Mouse (Mus musculus): Measurements from ENCODE around the gene Ifnar1. TPM values are rescaled to one million over a fixed set of nuclear protein-coding genes. Genes with fewer than 3 reads are reported as not detected.
A peak's percentile ranks its signal among the peaks of the same experiment; 100 is the strongest.
"Not testable (repeated sequence)": the region's sequence is repeated elsewhere in the genome, so short reads cannot be mapped to it uniquely, and the experiment has no call there.

The Ifnar1 gene
- polyA plus RNA-seq (2011; ENCODE audit: insufficient read depth, insufficient read length, low read depth, missing spikeins): 31.3 and 35.3 TPM in 2 replicates

DNA sequence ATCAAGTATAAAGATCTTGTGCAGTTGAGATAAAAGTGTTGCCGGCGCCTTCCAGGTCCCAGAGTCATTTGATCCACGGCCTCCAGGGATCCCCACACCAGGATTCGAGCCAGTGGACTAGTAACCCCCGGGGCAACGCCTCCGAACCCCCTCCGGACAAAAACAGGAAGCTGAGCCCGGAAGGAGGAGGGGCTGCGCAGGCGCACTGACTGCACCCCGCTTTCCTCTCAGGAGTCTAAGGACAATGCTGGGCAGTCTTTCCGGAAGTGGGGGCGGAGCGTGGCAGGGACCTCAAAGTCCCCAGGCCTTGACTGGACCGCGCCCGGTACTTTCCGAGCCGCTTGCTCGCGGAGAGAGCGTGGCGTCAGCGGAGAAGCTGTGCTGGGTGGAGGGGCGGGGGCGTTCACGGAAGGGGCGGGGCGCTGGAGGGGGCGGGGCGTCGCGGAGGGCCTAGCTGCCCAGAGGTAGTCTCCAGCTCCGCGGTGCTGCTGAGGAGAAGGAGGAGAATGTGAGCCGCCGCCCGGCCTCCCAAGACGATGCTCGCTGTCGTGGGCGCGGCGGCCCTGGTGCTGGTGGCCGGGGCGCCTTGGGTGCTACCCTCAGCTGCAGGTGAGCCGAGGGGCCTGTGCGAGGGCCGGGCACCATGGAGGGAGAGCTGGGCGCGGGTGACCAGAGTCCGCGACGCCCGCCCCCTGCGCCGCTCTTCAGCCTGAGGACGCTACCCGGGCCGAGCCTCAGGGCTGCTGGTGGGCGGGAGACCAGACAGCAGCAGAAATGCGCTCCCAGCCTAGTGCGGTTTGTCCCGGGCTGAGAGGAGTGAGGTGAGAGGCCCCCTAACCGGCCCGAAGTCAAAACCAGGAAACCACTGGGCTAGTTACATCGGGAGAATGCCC is at the start of gene Ifnar1:
TSS of gene Ifnar1 (plus strand) at position 431 of the 893 bp plus-strand sequence.
- Histone ChIP-seq H3K9me3 (replicated peaks; ENCODE audit: control insufficient read depth, insufficient read depth, low read length, poor library complexity, severe bottlenecking) (no peaks in the 10 kb centered on the region), H3K4me3 (ENCODE audit: low read depth, low read length) (peak within 1 kb of the TSS; percentile 91)
- no peak for TF ChIP-seq EP300 (IDR thresholded peaks at IDR 0.05; ENCODE audit: insufficient read depth, low read depth, low read length)
- no peak for TF ChIP-seq CTCF (IDR thresholded peaks at IDR 0.05; ENCODE audit: low read depth, low read length)
- TF ChIP-seq POLR2A (IDR thresholded peaks at IDR 0.05; ENCODE audit: insufficient read depth, low read length): peak; percentile 41

DNA sequence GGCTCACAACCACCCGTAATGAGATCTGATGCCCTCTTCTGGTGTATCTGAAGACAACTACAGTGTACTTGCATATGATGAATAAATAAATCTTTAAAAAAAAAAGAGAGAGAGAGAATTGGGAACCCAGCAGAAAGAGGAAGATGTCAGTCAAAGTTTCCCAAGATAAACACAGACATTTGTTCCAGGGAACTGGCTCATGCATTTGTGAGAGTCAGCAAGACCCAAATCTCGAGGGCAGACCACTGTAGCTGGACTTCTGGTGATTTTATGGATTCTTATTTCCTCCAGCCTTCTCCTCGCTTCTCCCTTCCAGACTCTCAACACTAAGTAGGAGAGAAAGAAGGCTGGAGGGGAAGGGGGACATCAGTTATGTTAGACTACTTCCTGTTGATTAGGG is 47.0 kb upstream of the Ifnar1 start:
- TF ChIP-seq POLR2A (IDR thresholded peaks at IDR 0.05; ENCODE audit: insufficient read depth, low read length) (no peak), EP300 (IDR thresholded peaks at IDR 0.05; ENCODE audit: insufficient read depth, low read depth, low read length) (no peak), CTCF (IDR thresholded peaks at IDR 0.05; ENCODE audit: low read depth, low read length) (no peak)
- Histone ChIP-seq H3K27ac (ENCODE audit: insufficient read depth, low read length) (no peak overlapping the region), H3K4me3 (ENCODE audit: low read depth, low read length) (no peak overlapping the region), H3K27me3 (ENCODE audit: control insufficient read depth, insufficient read depth, low read length, poor library complexity, severe bottlenecking) (no peaks in the 10 kb centered on the region; the same call in 1 of the 2 replicates), H3K9ac (ENCODE audit: low read depth, poor library complexity, severe bottlenecking) (no peak overlapping the region), H3K36me3 (ENCODE audit: control insufficient read depth, insufficient read depth, low read length, poor library complexity, severe bottlenecking) (no peaks in the 10 kb centered on the region), H3K4me1 (ENCODE audit: control insufficient read depth, insufficient read depth, low read length) (no peaks in the 10 kb centered on the region), H3K9me3 (replicated peaks; ENCODE audit: control insufficient read depth, insufficient read depth, low read length, poor library complexity, severe bottlenecking) (no peaks in the 10 kb centered on the region)

More for the DNA sequence above, at the start of gene Ifnar1:
- peaks cover 4% of the 10 kb centered on the region; the same call in 1 of the 2 replicates for H3K36me3 ChIP-seq (ENCODE audit: control insufficient read depth, insufficient read depth, low read length, poor library complexity, severe bottlenecking)
- H3K4me1 ChIP-seq (ENCODE audit: control insufficient read depth, insufficient read depth, low read length): no peaks in the 10 kb centered on the region
- H3K27ac ChIP-seq (ENCODE audit: insufficient read depth, low read length): peak within 1 kb of the TSS; percentile 82
- H3K9ac ChIP-seq (ENCODE audit: low read depth, poor library complexity, severe bottlenecking): peak within 1 kb of the TSS; percentile 88
- H3K27me3 ChIP-seq (ENCODE audit: control insufficient read depth, insufficient read depth, low read length, poor library complexity, severe bottlenecking): no peaks in the 10 kb centered on the region

DNA sequence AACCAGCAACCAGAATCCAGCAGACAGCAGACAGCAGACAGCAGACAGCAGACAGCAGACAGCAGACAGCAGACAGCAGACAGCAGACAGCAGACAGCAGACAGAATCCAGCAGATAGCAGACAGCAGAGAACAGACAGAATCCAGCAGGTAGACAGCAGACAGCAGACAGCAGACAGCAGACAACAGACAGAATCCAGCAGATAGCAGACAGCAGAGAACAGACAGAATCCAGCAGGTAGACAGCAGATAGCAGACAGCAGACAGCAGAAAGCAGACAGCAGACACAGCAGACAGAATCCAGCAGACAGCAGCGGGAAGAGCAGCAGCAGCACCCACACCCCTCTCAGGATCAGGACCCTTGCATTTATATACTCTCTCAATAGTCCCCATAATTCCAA is 46.4 kb upstream of the Ifnar1 start:
- not testable (repeated sequence) for H3K9me3 ChIP-seq (replicated peaks; ENCODE audit: control insufficient read depth, insufficient read depth, low read length, poor library complexity, severe bottlenecking); H3K4me1 ChIP-seq (ENCODE audit: control insufficient read depth, insufficient read depth, low read length)

DNA sequence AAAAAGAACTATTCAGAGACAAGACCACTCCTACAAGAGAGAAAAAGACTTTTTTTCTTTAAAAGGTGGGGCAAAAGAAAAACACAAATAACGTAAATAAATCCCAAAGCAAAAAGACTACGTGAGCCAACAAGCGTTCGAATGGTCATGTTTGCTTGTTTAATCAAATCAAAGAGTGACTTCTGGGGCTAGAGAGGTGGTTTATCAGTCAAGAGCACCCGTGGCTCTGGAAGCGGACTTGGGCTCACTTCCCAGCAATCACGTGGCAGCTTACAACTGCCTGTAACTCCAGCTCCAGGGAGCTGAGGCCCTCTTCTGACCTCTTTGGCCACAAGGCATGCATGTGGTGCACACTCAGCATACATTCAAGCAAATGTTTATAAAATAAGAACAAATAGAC is 43.7 kb upstream of the Ifnar1 start:
- H3K27me3 ChIP-seq (ENCODE audit: control insufficient read depth, insufficient read depth, low read length, poor library complexity, severe bottlenecking): no peaks in the 10 kb centered on the region; the same call in 1 of the 2 replicates
- H3K9ac ChIP-seq (ENCODE audit: low read depth, poor library complexity, severe bottlenecking): no peak overlapping the region
- TF ChIP-seq POLR2A (IDR thresholded peaks at IDR 0.05; ENCODE audit: insufficient read depth, low read length): no peak
- TF ChIP-seq CTCF (IDR thresholded peaks at IDR 0.05; ENCODE audit: low read depth, low read length): no peak
- TF ChIP-seq EP300 (IDR thresholded peaks at IDR 0.05; ENCODE audit: insufficient read depth, low read depth, low read length): no peak
- no peak overlapping the region for H3K4me3 ChIP-seq (ENCODE audit: low read depth, low read length)
- no peak overlapping the region for H3K27ac ChIP-seq (ENCODE audit: insufficient read depth, low read length)
- no peaks in the 10 kb centered on the region for H3K4me1 ChIP-seq (ENCODE audit: control insufficient read depth, insufficient read depth, low read length)
- H3K9me3 ChIP-seq (replicated peaks; ENCODE audit: control insufficient read depth, insufficient read depth, low read length, poor library complexity, severe bottlenecking): 0 out of 2 replicates have a peak, but pooled peaks cover 3% of the 10 kb centered on the region
- H3K36me3 ChIP-seq (ENCODE audit: control insufficient read depth, insufficient read depth, low read length, poor library complexity, severe bottlenecking): no peaks in the 10 kb centered on the region

More for the DNA sequence above, 46.4 kb upstream of the Ifnar1 start:
- not testable (repeated sequence) for H3K27ac ChIP-seq (ENCODE audit: insufficient read depth, low read length); H3K27me3 ChIP-seq (ENCODE audit: control insufficient read depth, insufficient read depth, low read length, poor library complexity, severe bottlenecking); H3K36me3 ChIP-seq (ENCODE audit: control insufficient read depth, insufficient read depth, low read length, poor library complexity, severe bottlenecking); H3K9ac ChIP-seq (ENCODE audit: low read depth, poor library complexity, severe bottlenecking); H3K4me3 ChIP-seq (ENCODE audit: low read depth, low read length)

DNA sequence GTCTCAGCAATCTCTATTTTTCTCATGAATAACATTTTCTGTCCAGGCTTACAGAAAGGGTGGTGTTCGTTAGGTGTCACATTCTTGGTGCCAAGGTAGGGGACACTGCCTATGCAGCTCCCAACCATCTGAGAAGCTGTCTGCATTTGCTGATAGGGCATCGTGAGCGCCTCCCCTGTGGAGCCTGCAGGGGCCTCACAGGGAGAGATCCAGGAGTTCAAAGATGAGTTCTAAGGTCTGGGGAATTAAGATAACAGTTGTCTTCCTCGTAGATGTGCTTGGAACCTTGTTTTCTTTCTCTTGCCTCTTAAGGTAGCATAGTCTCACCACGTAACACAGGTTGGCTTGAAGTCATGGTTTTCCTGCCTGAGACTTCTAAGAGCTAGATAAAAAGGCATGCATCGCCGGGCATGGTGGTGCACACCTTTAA is 43.2 kb upstream of the Ifnar1 start:
- Histone ChIP-seq H3K9ac (ENCODE audit: low read depth, poor library complexity, severe bottlenecking) (no peak overlapping the region), H3K4me1 (ENCODE audit: control insufficient read depth, insufficient read depth, low read length) (no peaks in the 10 kb centered on the region), H3K27ac (ENCODE audit: insufficient read depth, low read length) (no peak overlapping the region), H3K4me3 (ENCODE audit: low read depth, low read length) (no peak overlapping the region), H3K27me3 (ENCODE audit: control insufficient read depth, insufficient read depth, low read length, poor library complexity, severe bottlenecking) (no peaks in the 10 kb centered on the region), H3K36me3 (ENCODE audit: control insufficient read depth, insufficient read depth, low read length, poor library complexity, severe bottlenecking) (no peaks in the 10 kb centered on the region), H3K9me3 (replicated peaks; ENCODE audit: control insufficient read depth, insufficient read depth, low read length, poor library complexity, severe bottlenecking) (0 out of 2 replicates have a peak, but pooled peaks cover 3% of the 10 kb centered on the region)
- TF ChIP-seq CTCF (IDR thresholded peaks at IDR 0.05; ENCODE audit: low read depth, low read length): no peak
- TF ChIP-seq EP300 (IDR thresholded peaks at IDR 0.05; ENCODE audit: insufficient read depth, low read depth, low read length): no peak
- no peak for TF ChIP-seq POLR2A (IDR thresholded peaks at IDR 0.05; ENCODE audit: insufficient read depth, low read length)

DNA sequence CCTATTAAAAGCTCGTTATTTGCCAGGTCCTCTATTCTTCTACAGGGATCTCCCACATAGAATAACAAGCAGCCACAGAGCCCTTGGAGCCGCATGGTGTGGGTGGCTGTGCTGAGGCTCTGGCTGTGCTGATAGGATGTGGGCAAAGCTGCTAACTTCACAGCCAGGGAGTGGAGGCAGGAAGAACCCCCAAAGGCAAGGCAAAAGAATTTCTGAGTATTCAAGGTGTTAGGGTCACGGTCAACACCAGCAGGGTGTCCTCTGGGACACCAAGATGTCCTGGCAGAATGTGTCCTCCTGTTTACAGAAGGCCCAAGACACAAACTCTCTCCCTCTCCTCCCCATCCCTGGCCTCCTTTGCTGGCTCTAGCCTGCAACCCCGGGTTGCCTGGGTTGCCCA is 42.6 kb upstream of the Ifnar1 start:
- no peak overlapping the region for H3K9ac ChIP-seq (ENCODE audit: low read depth, poor library complexity, severe bottlenecking)
- no peaks in the 10 kb centered on the region for H3K4me1 ChIP-seq (ENCODE audit: control insufficient read depth, insufficient read depth, low read length)
- TF ChIP-seq CTCF (IDR thresholded peaks at IDR 0.05; ENCODE audit: low read depth, low read length): no peak
- TF ChIP-seq EP300 (IDR thresholded peaks at IDR 0.05; ENCODE audit: insufficient read depth, low read depth, low read length): no peak
- TF ChIP-seq POLR2A (IDR thresholded peaks at IDR 0.05; ENCODE audit: insufficient read depth, low read length): no peak
- H3K27ac ChIP-seq (ENCODE audit: insufficient read depth, low read length): no peak overlapping the region
- no peak overlapping the region for H3K4me3 ChIP-seq (ENCODE audit: low read depth, low read length)
- no peaks in the 10 kb centered on the region for H3K36me3 ChIP-seq (ENCODE audit: control insufficient read depth, insufficient read depth, low read length, poor library complexity, severe bottlenecking)
- H3K9me3 ChIP-seq (replicated peaks; ENCODE audit: control insufficient read depth, insufficient read depth, low read length, poor library complexity, severe bottlenecking): 0 out of 2 replicates have a peak, but pooled peaks cover 3% of the 10 kb centered on the region
- H3K27me3 ChIP-seq (ENCODE audit: control insufficient read depth, insufficient read depth, low read length, poor library complexity, severe bottlenecking): no peaks in the 10 kb centered on the region
